Mouse (Mus musculus): Measurements from ENCODE around the gene Rab22a. TPM values are rescaled to one million over a fixed set of nuclear protein-coding genes. Genes with fewer than 3 reads are reported as not detected.

Gene Rab22a
- 10.9 and 11.6 TPM in 2 replicates for total RNA-seq (2012; rRNA removed)

DNA sequence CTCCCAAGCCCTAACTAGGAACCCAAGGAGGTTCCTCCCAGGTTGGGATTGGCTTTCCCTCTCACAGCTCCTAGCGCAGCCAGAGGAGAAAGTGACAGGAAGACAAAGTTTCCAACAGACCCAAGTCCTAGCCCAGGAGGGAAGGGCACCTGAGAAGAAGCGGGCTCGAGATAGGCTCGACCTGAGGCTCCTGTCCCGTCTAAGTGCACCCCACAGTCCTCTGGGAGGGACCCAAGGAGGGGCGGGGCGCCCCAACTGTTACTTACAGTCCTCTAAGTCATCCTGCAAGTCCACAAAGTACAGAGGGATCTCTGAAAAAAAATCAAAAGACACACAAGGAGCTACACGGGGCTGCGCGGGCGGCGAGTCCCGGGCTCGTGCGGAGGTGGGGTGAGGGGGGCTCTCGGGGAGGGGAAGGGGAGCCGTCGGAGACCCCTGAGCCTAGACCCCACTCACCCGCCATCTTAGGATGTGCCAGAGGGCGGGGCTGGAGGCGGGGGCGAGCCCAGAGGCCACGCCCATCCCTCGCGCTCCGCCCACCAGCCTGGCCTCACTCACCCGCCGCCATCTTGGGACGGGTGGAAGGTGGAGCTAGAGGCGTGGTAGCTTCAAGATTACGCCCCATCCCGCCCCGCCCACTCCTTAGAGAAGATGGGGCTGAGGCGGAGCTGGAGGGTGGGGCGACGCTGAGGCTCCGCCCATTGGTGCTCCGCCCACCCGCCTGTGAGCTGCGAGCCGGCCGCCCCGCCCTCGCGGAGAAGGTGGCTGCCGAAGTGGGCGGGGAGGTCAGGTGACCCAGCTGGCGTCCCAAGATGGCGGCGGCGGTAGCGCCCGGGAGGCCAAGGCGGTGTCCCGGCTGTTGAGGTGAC is at the start of gene Rab22a:
Gene Rab22a, plus strand, starts transcription at position 704 of the 869 bp plus-strand sequence.
- Histone ChIP-seq H3K9ac (ENCODE audit: insufficient read depth, low read depth, low read length, poor library complexity, severe bottlenecking) (peak within 1 kb of the TSS; percentile 98), H3K4me3 (ENCODE audit: insufficient read depth in 1 of 2, low read depth in 1 of 2, low read length in 2 of 2, poor library complexity in 1 of 2, severe bottlenecking in 1 of 2) (peak within 1 kb of the TSS; percentile 85 to 100), H3K27ac (ENCODE audit: insufficient read depth, low read depth, low read length, poor library complexity, severe bottlenecking) (peak within 1 kb of the TSS; percentile 49), H3K9me3 (ENCODE audit: control insufficient read depth, insufficient read depth, low read depth, low read length) (no peaks in the 10 kb centered on the region), H3K4me1 (ENCODE audit: control insufficient read depth in 2 of 2, insufficient read depth in 2 of 2, low read length in 2 of 2, poor library complexity in 1 of 2) (no peaks in the 10 kb centered on the region; a peak in 1 of 4 replicates), H3K36me3 (ENCODE audit: control insufficient read depth, insufficient read depth, low read length, poor library complexity, severe bottlenecking) (peaks cover 13% of the 10 kb centered on the region)
- in situ Hi-C loops (cut with MboI; ENCODE audit: low sequenced_read_pairs in 2 of 2, unreplicated experiment in 2 of 2), result no loop called here
- peak; percentile 98 for DNase-seq (ENCODE audit: low read depth, low spot score)
- TF ChIP-seq HCFC1 (IDR thresholded peaks at IDR 0.05; ENCODE audit: borderline replicate concordance, insufficient read depth, low read length), result peak; percentile 66; the same call in 1 of the 2 replicates
- no peak for TF ChIP-seq MAFK (IDR thresholded peaks at IDR 0.05; ENCODE audit: insufficient read depth, low read depth, low read length)

DNA sequence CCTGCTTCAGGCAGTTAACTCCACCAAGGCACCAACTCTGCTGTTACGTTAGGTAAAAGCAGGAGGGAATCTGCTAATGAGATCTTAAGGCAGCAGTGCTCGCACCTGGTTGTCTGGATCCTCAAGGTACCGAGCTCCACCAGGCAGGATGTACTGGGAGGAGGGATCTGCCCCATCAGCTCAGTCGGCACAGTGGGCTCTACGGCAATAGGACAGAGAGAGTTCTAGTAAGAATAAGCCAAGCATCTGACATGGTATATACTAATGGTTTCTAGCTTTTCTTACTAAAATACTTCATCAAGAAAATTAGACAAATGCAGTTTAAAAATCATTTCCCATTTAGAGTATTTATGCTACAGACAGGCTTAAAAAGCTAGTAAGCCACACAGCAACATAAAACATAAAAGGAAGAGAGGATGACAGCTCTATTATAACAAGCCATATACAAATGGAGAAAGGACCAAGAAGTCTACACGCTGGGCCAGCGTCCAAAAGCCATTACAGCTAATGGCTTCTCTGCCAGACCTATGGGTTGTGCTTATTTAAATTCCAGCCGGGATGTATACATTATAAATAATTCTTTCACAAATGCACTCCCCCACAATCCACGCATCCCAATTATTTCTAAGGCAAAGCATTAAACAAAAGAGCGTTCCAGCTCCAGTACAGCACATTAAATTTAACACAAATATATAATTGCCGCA is 44.0 kb upstream of the Rab22a start:
- Histone ChIP-seq H3K4me1 (ENCODE audit: control insufficient read depth in 2 of 2, insufficient read depth in 2 of 2, low read length in 2 of 2, poor library complexity in 1 of 2) (peaks cover 0 to 3% of the 10 kb centered on the region in 2 experiments; a peak in 1 of 4 replicates), H3K27ac (ENCODE audit: insufficient read depth, low read depth, low read length, poor library complexity, severe bottlenecking) (no peak overlapping the region), H3K36me3 (ENCODE audit: control insufficient read depth, insufficient read depth, low read length, poor library complexity, severe bottlenecking) (peaks cover 1% of the 10 kb centered on the region; the same call in 1 of the 2 replicates), H3K9me3 (ENCODE audit: control insufficient read depth, insufficient read depth, low read depth, low read length) (no peaks in the 10 kb centered on the region), H3K4me3 (ENCODE audit: insufficient read depth in 1 of 2, low read depth in 1 of 2, low read length in 2 of 2, poor library complexity in 1 of 2, severe bottlenecking in 1 of 2) (no peak overlapping the region), H3K9ac (ENCODE audit: insufficient read depth, low read depth, low read length, poor library complexity, severe bottlenecking) (no peak overlapping the region)
- TF ChIP-seq HCFC1 (IDR thresholded peaks at IDR 0.05; ENCODE audit: borderline replicate concordance, insufficient read depth, low read length) (no peak), ZC3H11A (IDR thresholded peaks at IDR 0.05; ENCODE audit: borderline replicate concordance, low read depth, low read length) (no peak), CHD2 (IDR thresholded peaks at IDR 0.05; ENCODE audit: low read depth, low read length) (no peak), ZNF384 (IDR thresholded peaks at IDR 0.05; ENCODE audit: low read depth, low read length) (no peak), MAFK (IDR thresholded peaks at IDR 0.05; ENCODE audit: insufficient read depth, low read depth, low read length) (no peak)
- no peak for DNase-seq (ENCODE audit: low read depth, low spot score)
- in situ Hi-C loops (cut with MboI; ENCODE audit: low sequenced_read_pairs in 2 of 2, unreplicated experiment in 2 of 2), result no loop called here

DNA sequence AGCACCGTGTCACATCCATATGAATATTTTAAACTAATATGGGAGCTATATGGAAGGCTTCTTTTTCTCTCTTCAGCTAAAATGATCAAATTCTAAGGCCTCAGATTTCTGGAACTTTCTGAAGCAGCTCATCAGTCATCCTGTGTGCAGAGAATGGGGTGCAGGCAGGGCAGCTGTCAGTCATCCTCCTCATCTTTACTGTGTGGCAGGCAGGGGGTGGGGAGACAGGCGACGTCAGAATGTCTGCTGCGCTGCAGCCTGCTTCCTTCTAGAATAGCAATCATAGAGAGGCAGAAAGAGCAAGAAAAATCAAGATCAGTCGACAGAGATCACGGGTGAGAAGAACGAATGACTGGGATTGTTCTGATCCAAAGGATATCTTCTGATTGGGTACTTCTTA is 43.4 kb upstream of the Rab22a start:
- peaks cover 0 to 2% of the 10 kb centered on the region in 2 experiments; a peak in 1 of 4 replicates for H3K4me1 ChIP-seq (ENCODE audit: control insufficient read depth in 2 of 2, insufficient read depth in 2 of 2, low read length in 2 of 2, poor library complexity in 1 of 2)
- no peak overlapping the region for H3K27ac ChIP-seq (ENCODE audit: insufficient read depth, low read depth, low read length, poor library complexity, severe bottlenecking)
- no peak overlapping the region for H3K9ac ChIP-seq (ENCODE audit: insufficient read depth, low read depth, low read length, poor library complexity, severe bottlenecking)
- no peak overlapping the region for H3K4me3 ChIP-seq (ENCODE audit: insufficient read depth in 1 of 2, low read depth in 1 of 2, low read length in 2 of 2, poor library complexity in 1 of 2, severe bottlenecking in 1 of 2)
- TF ChIP-seq MAFK (IDR thresholded peaks at IDR 0.05; ENCODE audit: insufficient read depth, low read depth, low read length), result no peak
- TF ChIP-seq ZNF384 (IDR thresholded peaks at IDR 0.05; ENCODE audit: low read depth, low read length), result no peak
- no peak for TF ChIP-seq HCFC1 (IDR thresholded peaks at IDR 0.05; ENCODE audit: borderline replicate concordance, insufficient read depth, low read length)
- no peak for TF ChIP-seq ZC3H11A (IDR thresholded peaks at IDR 0.05; ENCODE audit: borderline replicate concordance, low read depth, low read length)
- no peak for TF ChIP-seq CHD2 (IDR thresholded peaks at IDR 0.05; ENCODE audit: low read depth, low read length)
- no peak for DNase-seq (ENCODE audit: low read depth, low spot score)
- H3K36me3 ChIP-seq (ENCODE audit: control insufficient read depth, insufficient read depth, low read length, poor library complexity, severe bottlenecking), result peaks cover 1% of the 10 kb centered on the region; the same call in 1 of the 2 replicates
- no peaks in the 10 kb centered on the region for H3K9me3 ChIP-seq (ENCODE audit: control insufficient read depth, insufficient read depth, low read depth, low read length)
- in situ Hi-C loops (cut with MboI; ENCODE audit: low sequenced_read_pairs in 2 of 2, unreplicated experiment in 2 of 2), result no loop called here

DNA sequence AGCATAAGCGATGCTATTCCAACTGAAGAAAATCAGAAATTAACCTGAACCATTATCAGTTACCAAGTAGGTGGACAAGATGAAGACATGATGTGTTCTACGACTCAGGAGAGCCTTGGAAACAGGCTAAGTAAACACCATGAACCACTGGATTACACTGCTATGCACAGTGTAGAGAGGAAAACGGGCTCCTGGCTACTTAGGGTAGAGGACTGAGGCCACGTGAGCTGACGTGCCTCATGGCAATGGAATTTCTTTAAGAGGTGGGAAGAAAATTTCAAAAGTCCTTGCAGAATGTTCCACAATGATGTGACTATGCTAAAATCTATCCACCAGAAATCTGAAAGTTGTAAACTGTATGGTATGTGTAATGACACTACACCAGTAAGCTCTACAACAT is 40.4 kb upstream of the Rab22a start:
- no peak for DNase-seq (ENCODE audit: low read depth, low spot score)
- H3K4me1 ChIP-seq (ENCODE audit: control insufficient read depth in 2 of 2, insufficient read depth in 2 of 2, low read length in 2 of 2, poor library complexity in 1 of 2), result no peaks in the 10 kb centered on the region
- in situ Hi-C loops (cut with MboI; ENCODE audit: low sequenced_read_pairs in 2 of 2, unreplicated experiment in 2 of 2), result no loop called here

More for the DNA sequence above, 40.4 kb upstream of the Rab22a start:
- no peak overlapping the region for H3K9ac ChIP-seq (ENCODE audit: insufficient read depth, low read depth, low read length, poor library complexity, severe bottlenecking)
- no peak overlapping the region for H3K27ac ChIP-seq (ENCODE audit: insufficient read depth, low read depth, low read length, poor library complexity, severe bottlenecking)
- H3K4me3 ChIP-seq (ENCODE audit: insufficient read depth in 1 of 2, low read depth in 1 of 2, low read length in 2 of 2, poor library complexity in 1 of 2, severe bottlenecking in 1 of 2), result no peak overlapping the region
- H3K9me3 ChIP-seq (ENCODE audit: control insufficient read depth, insufficient read depth, low read depth, low read length), result no peaks in the 10 kb centered on the region
- peaks cover 1% of the 10 kb centered on the region; the same call in 1 of the 2 replicates for H3K36me3 ChIP-seq (ENCODE audit: control insufficient read depth, insufficient read depth, low read length, poor library complexity, severe bottlenecking)
- no peak for TF ChIP-seq MAFK (IDR thresholded peaks at IDR 0.05; ENCODE audit: insufficient read depth, low read depth, low read length)
- TF ChIP-seq ZNF384 (IDR thresholded peaks at IDR 0.05; ENCODE audit: low read depth, low read length), result no peak
- no peak for TF ChIP-seq HCFC1 (IDR thresholded peaks at IDR 0.05; ENCODE audit: borderline replicate concordance, insufficient read depth, low read length)
- no peak for TF ChIP-seq CHD2 (IDR thresholded peaks at IDR 0.05; ENCODE audit: low read depth, low read length)
- TF ChIP-seq ZC3H11A (IDR thresholded peaks at IDR 0.05; ENCODE audit: borderline replicate concordance, low read depth, low read length), result no peak

Data from ES-E14 (cell line).